Mouse (Mus musculus): ENCODE data around the gene Armc2.

GRCm38 (mm10) chr10:42003576-42003975, 14.7 kb downstream of the Armc2 start:
- no peak for TF ChIP-seq CTCF (conservative IDR thresholded peaks at IDR 0.05; ENCODE audit: low read length)
- TF ChIP-seq NANOG (IDR thresholded peaks at IDR 0.05; ENCODE audit: borderline replicate concordance, low read length): no peak
- TF ChIP-seq POU5F1 (IDR thresholded peaks at IDR 0.05; ENCODE audit: borderline replicate concordance, low read length): no peak
